Mouse (Mus musculus) liver, embryonic 14.5 days (tissue): ENCODE data around the gene Tmprss6. TPM values are rescaled to one million over a fixed set of nuclear protein-coding genes. Genes with fewer than 3 reads are reported as not detected.

Source experiments
- ATAC-seq: fragments of 200-750 bp; cut with Nextera tagmentation; 2 replicates; pipeline ENCODE4 v1.8.0; 2017; ENCODE audit warnings: moderate number of reproducible peaks, mild to moderate bottlenecking, moderate library complexity; ENCODE audit not compliant: insufficient read depth
- DNase-seq, 3 experiments: peaks; one replicate each; pipeline ENCODE4 v3.0.0-alpha.2; 2012 to 2013; ENCODE audit warnings: low read depth in 3 of 3, low spot score in 3 of 3
- H3K27ac ChIP-seq: fragments of 300-500 bp; sonication (generic); 2 replicates; pipeline ENCODE4 v1.5.1; 2014; ENCODE audit warnings: moderate library complexity, mild to moderate bottlenecking, control low read depth, inconsistent platforms
- H3K27me3 ChIP-seq: fragments of 300-500 bp; sonication (generic); 2 replicates; pipeline ENCODE4 v1.6.1; 2014; ENCODE audit warnings: mild to moderate bottlenecking, low read length, moderate library complexity; ENCODE audit not compliant: control insufficient read depth, insufficient read depth
- H3K36me3 ChIP-seq: fragments of 300-500 bp; sonication (generic); replicated peaks from 2 replicates; pipeline ENCODE4 v1.6.1; 2014; ENCODE audit warnings: low read depth; ENCODE audit not compliant: control insufficient read depth, insufficient read depth
- H3K4me1 ChIP-seq, 2 experiments: fragments of 200-500 bp in 1 of 2; fragments of 300-500 bp in 1 of 2; sonication (generic) in 1 of 2; replicated peaks; 2 replicates each; pipeline ENCODE4 v1.6.1; 2012 to 2014; ENCODE audit warnings: antibody characterized with exemption in 1 of 2, inconsistent platforms in 1 of 2, low read length in 1 of 2; ENCODE audit not compliant: control insufficient read depth in 2 of 2, insufficient read depth in 2 of 2
- H3K4me2 ChIP-seq: fragments of 300-500 bp; sonication (generic); 2 replicates; pipeline ENCODE4 v1.6.1; 2014; ENCODE audit warnings: low read depth, mild to moderate bottlenecking, control low read depth, moderate library complexity
- H3K4me3 ChIP-seq, 2 experiments: fragments of 200-500 bp in 1 of 2; fragments of 300-500 bp in 1 of 2; sonication (generic) in 1 of 2; 2 replicates each; pipeline ENCODE4 v1.5.1; 2012 to 2014; ENCODE audit warnings: low read depth in 2 of 2, low read length in 2 of 2, mild to moderate bottlenecking in 2 of 2, control low read depth in 1 of 2, inconsistent platforms in 1 of 2, moderate library complexity in 1 of 2; ENCODE audit not compliant: insufficient read depth in 1 of 2
- H3K9ac ChIP-seq: fragments of 300-500 bp; sonication (generic); replicated peaks from 2 replicates; pipeline ENCODE4 v1.6.1; 2014; ENCODE audit warnings: mild to moderate bottlenecking, control low read depth, moderate library complexity
- H3K9me3 ChIP-seq: fragments of 300-500 bp; sonication (generic); 2 replicates; pipeline ENCODE4 v1.6.1; 2016; ENCODE audit warnings: low read length, mixed read lengths; ENCODE audit not compliant: control insufficient read depth
- CTCF ChIP-seq: IDR thresholded peaks from 2 replicates; pipeline ENCODE4 v1.5.1; 2016; ENCODE audit warnings: antibody characterized with exemption, low read depth, control low read depth
- EP300 ChIP-seq: IDR thresholded peaks from 2 replicates; pipeline ENCODE4 v1.6.1; 2016; ENCODE audit warnings: antibody characterized with exemption, low read depth
- WGBS: fragments of 180-500 bp; shearing (Covaris S2); extraction: QIAGEN DNeasy Blood & Tissue Kit; methylation state at CpG from one replicate; pipeline ENCODE4 v1.1.7; 2014; ENCODE audit not compliant: insufficient replicate concordance; 5-methylcytosine and 5-hydroxymethylcytosine counted together
- polyA plus RNA-seq, 2 experiments: library from polyadenylated mRNA; depleted of rRNA in 1 of 2; stranded (reverse) in 1 of 2; unstranded in 1 of 2; fragments of >200 nt; fragmentation: Nextera tagmentation in 1 of 2; extraction: Ambion mirVana in 1 of 2; gene quantifications; 2 replicates each; pipeline versions ENCODE4 v1.2.1 to v1.2.3; 2012 to 2014

Tmprss6 gene
- polyA plus RNA-seq, 2 experiments = 9.8 to 11.9 TPM

GRCm38 (mm10) chr15:78438018-78438394 is 30.4 kb downstream of the Tmprss6 start:
- WGBS = 45% methylated on average over 4 of the region's 4 CpGs
- H3K36me3 ChIP-seq = no peaks in the 10 kb centered on the region
- 0 out of 4 replicates have a peak, but pooled peaks cover 0 to 2% of the 10 kb centered on the region in 2 experiments for H3K4me1 ChIP-seq
- no peak overlapping the region for H3K27ac ChIP-seq
- no peak overlapping the region for H3K4me3 ChIP-seq
- no peak overlapping the region for H3K4me2 ChIP-seq
- peaks cover 15% of the 10 kb centered on the region for H3K27me3 ChIP-seq
- ATAC-seq (no peak), DNase-seq (no peak)
- H3K9me3 ChIP-seq = no peaks in the 10 kb centered on the region
- TF ChIP-seq EP300 = no peak
- no peak for TF ChIP-seq CTCF
- no peak overlapping the region for H3K9ac ChIP-seq

DNA sequence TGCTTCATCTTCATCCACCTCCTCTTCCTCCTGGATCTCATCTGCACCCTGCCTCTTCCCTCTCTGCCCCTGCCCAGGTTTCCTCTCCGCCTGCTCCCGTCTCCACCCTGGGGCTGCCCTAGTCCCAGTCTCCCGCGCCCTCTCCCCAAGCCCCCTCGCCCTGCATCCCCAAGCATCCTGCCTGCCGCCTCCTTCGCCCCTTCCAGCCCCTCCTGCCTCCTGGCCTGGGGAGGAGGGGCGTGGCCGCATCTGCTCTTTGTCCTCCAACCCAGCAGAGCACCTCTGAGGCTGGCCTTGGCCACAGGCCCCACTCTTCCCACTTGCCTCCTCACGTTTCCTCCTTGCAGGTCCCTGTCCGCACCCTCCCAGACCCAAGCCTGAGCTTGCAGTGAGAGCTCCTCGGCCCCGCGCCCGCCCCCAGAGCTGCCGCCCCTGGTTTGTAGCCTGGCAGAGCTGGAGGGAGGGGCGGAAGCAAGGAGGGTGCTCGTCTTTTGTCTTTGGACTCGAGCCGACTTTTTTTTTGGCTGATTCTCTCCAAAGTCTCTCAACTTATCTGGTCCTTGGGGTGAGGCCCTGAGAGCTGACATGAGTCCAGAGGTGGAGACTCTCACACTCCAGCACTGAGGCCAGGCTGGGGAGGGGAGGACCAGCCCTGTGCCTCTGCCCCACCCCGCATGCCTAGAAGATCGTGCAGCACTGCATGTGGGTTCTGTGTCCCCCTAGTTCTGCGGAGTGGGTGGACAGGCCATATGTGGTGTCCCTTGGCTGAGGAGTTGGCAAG is 31.0 kb downstream of the Tmprss6 start:
- TF ChIP-seq CTCF = no peak
- TF ChIP-seq EP300 = no peak
- Histone ChIP-seq H3K27me3 (peaks cover 15% of the 10 kb centered on the region), H3K36me3 (no peaks in the 10 kb centered on the region), H3K4me3 (no peak overlapping the region), H3K4me1 (0 out of 4 replicates have a peak, but pooled peaks cover 0 to 2% of the 10 kb centered on the region in 2 experiments), H3K9me3 (no peaks in the 10 kb centered on the region), H3K27ac (no peak overlapping the region), H3K9ac (no peak overlapping the region), H3K4me2 (peak overlapping the region; percentile 18)
- DNase-seq (no peak), ATAC-seq (no peak)
- 31% methylated on average over 23 of the region's 23 CpGs for WGBS

DNA sequence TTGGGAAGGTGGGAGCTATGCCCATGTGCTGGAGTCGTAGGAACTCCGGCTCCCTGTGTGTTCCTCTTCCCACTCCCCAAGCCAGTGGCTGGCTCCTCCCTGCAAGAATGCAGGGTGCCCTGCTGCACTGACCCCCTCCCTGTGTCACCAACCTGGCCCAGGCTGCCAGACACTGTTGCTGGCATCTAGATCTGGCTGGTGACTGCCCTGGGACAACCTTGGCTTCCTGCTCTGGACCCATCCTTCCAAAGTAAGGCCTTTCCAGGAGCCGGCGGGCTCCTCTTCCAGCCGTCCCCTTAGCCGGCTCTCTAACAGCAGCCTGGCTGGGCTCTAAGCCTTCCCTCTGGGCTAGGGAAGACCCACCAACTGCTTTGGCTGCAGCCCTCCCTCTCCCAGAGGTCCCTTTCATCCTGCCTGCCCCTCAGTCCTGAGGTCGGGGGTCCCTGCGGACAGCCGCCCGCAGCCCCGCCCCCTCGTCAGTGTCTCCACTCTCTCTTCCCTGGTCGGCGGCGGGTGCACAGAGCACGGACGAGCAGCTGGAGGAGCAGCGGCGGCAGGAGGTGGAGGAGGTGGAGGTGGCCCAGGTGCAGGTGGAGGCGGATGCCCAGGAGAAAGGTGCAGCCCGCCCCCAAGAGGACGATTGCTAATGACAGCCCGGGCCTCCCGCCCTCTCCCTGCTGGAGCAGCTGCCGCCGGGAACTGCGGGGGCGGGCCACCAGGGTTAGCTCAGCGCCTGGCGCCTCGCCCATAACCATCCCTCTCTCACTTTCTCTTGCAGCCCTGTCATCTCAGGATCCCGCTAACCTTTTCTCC is 31.8 kb downstream of the Tmprss6 start:
- peaks cover 0 to 3% of the 10 kb centered on the region in 2 experiments; a peak in 1 of 4 replicates for H3K4me1 ChIP-seq
- H3K4me3 ChIP-seq = no peak overlapping the region
- TF ChIP-seq EP300 (no peak), CTCF (peak; percentile 30)
- H3K36me3 ChIP-seq = no peaks in the 10 kb centered on the region
- ATAC-seq (0 out of 2 replicates have a peak, but pooled peaks have one; percentile 34), DNase-seq (no peak)
- no peak overlapping the region for H3K27ac ChIP-seq
- H3K27me3 ChIP-seq = peaks cover 15% of the 10 kb centered on the region
- 17% methylated on average over 29 of the region's 32 CpGs for WGBS
- H3K4me2 ChIP-seq = peak overlapping the region; percentile 2
- no peak overlapping the region for H3K9ac ChIP-seq
- H3K9me3 ChIP-seq = no peaks in the 10 kb centered on the region

- Histone ChIP-seq H3K4me2 (no peak overlapping the region), H3K9ac (no peak overlapping the region), H3K4me3 (no peak overlapping the region), H3K27me3 (peaks cover 15% of the 10 kb centered on the region), H3K9me3 (no peaks in the 10 kb centered on the region), H3K27ac (no peak overlapping the region), H3K4me1 (peaks cover 0 to 3% of the 10 kb centered on the region in 2 experiments; a peak in 1 of 4 replicates), H3K36me3 (no peaks in the 10 kb centered on the region)
- TF ChIP-seq CTCF (no peak), EP300 (no peak)
- WGBS = 70% methylated on average over 11 of the region's 11 CpGs
- DNase-seq (no peak), ATAC-seq (no peak)
Measured at GRCm38 (mm10) chr15:78435681-78436080, 32.8 kb downstream of the Tmprss6 start.
